Mouse (Mus musculus) kidney, postnatal 10 days (tissue): ENCODE measurements at regions not wholly inside any gene's neighbourhood (a gene's known extent, or its start where the extent isn't known, plus 50 kb on each side); places are given as distances from the start of the nearest gene placed in this dataset.

ENCODE experiments used
- DNase-seq: peaks from one replicate; pipeline ENCODE4 v3.0.0; 2021; ENCODE audit warnings: mixed read lengths

DNA sequence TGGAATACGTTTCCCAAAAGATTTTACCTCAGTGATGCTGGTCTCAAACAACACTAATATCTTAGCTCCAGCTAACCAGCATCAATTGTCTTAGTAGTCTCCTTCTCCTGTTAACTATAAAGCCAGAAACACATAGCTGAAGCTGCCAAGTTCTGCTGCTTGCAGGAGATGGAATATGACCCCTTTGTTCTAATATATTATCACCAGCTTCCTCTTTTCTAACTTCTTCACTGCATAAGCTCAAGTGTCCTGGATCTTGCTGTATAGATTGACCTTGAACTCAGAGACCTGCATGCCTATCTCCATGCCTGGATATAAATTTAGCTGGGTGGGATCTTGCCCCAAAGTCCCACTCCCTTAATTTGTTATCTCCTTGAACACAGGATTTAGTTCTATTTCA, 94.8 kb downstream of the Rbm46 start:
- no peak for DNase-seq

DNA sequence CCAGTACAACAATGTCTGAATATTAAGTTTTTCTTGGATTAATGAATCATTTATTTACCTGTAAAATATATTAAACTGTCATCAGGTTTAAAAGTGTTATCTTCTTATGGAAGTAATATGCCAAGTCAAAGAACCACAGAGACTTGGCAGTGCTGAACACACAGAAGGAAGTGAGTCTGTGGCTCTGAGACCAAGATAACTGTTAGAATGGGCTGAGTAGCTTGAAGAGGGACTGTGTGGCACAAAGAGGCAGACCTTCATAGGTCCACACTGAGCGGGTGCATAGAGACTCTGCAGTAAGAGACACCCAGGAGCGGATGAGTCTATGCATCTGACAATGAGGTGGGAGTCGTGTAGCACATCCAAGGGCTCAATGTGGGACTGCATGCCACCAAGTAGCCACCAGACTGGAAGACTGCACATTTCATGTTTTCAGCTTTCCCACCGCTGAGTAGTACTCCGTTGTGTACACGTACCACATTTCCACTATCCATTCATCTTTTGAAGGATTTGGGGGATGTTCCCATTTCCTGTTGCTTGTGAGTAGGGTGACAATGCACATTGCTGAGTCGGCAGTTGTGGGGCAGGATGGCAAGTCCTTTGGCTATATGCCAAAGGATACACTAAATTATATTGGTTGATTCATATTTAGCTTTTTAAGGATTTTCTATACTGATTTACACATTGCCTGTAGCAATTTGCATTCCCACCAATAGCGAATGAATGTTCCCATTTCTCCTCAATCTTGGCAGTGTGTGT, 105.6 kb downstream of the Rbm46 start:
- no peak for DNase-seq

DNA sequence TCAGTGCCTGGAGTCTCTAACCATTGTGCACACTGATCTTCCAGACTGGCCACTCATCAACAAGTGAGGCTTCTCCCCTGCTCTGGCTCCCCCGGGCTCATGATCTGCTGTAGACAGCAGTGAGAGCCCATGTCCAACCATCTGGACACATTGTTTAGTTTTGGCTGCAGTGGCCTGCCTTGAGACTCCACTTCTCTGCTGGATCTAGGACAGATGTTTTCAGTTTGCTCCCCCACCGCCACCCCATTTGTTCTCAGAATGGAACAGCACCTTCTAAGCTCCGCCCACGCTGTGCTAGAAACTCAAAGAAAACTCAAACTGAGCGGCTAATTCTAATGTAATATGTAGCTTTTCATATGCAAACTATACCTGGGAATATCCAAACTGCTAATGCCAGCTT, 108.8 kb downstream of the Rbm46 start:
- DNase-seq, result no peak

DNA sequence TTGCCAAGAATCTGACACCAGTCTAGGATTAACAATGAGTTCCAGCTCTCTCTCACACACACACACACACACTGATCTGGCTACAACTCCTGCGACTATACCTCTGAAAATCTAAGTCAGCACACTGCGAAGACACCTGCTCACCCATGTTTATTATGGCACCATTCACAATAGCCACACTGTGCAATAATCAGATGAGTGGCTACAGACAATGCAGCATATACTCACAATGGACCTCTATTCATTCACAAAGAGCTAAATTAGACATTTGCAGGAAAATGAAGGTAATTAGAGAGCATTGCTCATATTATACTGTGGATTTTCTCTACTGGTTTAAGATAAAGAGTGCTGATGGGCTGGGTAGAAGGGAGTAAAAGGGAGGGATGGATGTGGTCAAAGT, 116.3 kb downstream of the Rbm46 start:
- no peak for DNase-seq

DNA sequence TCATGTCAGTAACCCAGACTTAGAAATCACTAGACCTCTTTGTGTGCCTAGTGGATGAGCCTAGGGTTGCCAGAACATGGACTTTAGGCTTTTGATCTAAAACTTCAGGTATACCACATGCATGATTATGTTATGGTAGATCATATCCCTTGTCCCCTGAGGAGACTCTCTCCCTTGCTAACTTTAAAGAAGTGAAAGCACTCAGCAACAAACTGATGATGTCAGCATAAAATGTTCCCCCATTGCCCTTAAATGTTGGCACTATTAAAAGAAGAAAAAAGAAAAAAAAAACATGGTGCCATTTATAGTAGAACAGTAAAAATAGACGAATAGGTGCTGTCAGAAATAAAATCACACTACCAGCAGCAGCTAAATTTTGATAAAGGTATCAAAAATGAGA, 117.3 kb downstream of the Rbm46 start:
- no peak for DNase-seq

DNA sequence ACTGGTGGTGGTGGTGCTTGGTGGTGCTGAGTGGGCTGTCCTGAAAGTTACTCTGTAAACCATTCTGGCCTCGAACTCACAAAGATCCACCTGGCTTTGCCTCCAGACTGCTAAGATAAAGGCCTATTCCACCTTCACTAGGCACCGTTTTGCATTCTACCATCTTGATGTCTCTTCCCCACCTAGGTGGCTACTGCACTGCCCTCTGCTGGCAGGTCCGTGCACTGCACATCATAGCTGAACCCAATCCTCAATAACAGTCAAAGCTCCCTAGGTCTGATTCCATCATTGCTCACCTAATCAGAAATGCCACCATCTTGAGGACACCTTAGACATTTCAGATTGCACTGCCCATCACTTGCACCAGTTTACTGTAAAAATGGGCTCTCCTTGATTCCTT, 150.7 kb downstream of the Rbm46 start:
- DNase-seq, result peak; percentile 67

DNA sequence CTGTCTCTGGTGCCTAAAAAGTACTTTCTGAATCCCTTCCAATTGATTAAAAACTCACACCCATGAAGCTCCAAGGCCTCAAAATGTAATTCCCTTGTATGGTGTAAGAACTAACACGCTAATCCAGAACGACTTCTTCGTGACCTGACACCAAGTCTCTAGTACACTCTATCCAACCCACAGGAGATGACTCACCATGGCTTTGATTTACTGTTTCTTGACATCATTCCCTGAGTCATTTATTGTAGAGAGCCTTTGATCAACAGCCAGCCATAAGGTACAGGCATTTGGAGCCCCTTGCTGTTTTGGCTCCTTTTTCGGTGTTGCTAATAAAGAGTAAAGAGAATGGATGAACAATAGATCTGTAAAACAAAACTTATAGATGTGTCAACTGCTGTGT, 159.7 kb upstream of the Npy2r start:
- no peak for DNase-seq

DNA sequence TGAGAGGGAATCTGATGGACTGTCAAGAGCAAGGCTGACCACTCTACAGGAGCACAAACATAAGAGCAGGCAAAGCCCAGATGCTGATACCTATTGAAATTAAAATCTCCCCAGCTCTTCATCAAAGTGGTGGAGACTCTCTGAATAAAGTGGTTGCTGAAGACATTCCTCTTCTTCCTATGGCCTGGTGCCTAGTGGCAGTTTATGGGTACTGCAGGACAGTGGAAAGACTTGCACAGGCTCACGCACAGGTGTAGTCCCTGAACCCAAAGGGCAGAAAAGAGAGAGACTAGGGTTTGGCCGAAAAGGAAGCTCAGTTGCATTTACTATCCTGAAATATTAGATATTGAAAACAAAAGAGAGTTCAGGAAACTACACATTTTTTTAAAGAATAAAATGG, 144.2 kb upstream of the Npy2r start:
- no peak for DNase-seq

DNA sequence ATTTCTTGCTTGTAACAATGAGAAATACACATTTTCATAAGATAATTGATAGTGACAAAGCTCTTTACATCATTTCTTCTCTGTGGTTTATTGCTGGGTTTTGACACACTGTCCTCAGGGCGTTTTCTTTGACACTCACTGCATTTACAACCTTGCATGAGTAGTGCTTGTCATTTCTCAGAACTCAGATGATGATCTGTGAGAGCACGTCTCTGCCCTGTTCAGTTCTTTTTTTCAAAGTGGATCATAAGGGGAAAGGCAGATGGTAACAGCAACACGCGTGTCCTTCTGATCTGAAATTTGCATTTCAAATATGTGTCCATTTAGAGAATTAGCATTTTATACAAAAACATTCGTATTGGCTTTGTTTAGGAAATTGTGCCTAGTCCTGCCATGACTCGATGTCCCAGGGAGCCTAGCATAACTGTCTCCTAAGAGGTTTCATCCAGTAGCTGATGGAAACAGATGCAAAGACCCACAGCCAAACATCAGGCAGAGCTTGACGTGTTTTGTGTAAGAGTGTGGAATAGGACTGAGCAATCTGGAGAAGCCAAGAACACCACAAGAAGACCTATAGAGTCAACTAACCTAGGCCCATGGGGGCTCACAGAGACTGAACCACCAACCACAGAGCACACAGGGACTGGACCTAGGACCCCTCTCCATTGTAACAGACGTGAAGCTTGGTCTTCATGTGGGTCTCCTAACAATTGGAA, 108.4 kb upstream of the Npy2r start:
- DNase-seq, result no peak

DNA sequence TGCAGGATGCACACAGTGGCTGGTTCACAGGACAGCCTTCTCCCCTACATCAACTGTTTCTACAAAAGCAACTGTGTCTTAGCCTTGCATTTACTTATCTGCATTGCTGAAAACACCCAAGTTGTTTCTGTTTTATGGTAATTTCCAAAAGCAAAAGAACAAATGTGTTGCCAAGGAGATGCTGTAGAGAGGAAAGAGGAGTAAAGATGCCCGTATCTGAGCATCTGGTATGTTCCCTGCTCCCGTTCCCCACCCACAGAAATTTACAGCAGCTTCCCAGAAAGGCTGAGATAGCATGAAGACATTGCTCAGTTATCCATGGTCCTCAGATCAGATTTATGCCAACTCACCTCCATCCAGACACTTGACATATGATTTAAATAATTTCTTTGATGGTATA, 104.5 kb upstream of the Npy2r start:
- DNase-seq, result no peak

DNA sequence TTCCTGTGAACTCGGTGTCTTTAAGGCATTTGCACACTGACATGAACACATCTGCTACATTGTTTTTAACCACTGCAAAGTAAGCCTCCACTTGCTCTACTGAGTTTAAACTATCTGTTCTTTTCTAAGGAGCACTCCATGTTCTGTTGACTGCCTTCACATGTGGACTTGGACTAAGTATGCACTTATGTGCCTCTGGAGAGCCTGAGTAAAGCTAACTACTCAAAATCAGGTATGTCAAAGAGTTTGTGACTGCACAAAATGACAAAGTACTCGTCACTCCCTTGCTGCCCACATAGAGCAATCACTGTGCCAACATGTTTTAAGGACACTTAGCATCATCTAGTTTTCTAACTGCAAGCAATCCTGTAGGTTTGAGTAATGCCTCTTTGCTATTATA, 92.2 kb upstream of the Npy2r start:
- DNase-seq, result no peak

DNA sequence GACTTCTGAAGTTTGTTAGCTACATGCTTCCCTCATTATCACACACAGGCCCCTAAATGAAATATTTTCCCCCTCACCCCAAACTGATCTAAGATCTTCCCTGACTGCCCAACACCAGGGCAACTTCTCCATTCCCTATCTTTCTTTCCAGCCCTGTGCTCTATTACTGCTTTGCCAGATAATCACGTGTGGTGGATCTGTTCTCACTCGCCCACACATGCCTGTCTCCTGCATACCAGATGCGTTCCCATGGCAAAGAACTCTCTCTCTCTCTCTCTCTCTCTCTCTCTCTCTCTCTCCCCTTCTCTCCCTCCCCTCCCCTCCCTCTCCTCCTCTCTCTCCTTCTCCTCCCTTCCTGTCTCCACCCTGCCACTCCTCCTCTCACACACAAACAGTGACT, 88.8 kb upstream of the Npy2r start:
- no peak for DNase-seq

DNA sequence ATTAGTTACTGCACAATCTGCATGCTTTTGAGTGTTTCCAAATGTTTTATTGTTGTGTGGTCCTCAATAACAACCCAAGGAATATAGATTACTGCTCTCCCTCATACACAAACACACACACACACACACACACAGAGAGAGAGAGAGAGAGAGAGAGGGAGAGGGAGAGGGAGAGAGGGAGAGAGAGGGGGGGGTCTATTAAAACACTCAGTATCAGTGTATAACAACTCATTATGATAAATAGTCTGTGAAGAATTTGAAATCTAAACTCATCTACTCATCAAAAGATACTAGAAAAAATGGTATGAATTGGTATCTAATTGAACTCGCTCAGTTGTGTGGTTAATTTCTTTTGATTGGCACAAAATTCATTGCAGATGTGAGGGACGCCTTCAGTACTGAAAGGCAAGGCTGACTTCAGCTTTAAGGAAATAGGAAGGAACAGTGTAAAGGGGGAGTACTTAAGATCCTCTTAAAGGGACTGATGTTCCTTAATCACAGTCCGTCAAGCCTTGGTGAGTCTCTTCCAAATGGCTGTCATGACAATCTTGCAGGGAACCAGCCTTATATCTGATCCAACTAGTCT, 72.6 kb upstream of the Npy2r start:
- DNase-seq, result no peak

DNA sequence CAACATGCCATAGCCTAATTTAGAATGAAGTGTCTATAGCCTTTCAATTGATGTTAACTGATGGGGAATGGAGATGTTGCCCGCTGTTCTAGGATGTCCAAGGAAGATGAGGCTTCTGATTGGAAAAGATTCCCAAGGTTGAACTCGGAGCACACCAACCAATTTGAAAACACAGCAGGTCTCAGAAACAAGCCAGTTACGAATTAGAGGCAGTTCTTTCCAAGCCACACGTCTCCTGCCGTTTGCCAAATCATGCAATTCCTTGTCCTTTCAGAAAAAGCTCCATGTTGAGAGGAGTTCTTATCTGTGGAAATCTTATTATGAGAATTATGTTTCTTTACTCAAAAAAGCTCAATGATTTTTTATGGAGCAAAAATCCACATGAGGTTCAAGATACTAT, 71.5 kb upstream of the Npy2r start:
- DNase-seq, result no peak

DNA sequence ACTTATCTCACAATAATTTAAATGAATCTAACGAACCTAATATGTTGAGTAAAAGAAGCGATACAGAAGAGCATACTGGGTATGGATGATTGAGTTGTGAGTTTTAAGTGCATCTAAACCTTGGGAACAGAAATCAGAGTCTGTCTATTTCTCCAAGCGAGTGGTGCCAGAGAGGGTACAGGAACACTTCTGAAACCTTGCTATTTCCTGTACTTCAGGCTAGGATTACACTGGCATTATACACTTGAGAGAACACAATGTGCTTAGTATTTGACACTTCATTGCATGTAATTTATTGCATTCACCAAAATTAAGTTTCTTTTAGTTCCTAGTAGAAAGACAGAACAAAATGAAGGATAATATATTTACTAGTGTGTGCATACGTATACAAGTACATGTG, 54.0 kb upstream of the Npy2r start:
- DNase-seq, result no peak

DNA sequence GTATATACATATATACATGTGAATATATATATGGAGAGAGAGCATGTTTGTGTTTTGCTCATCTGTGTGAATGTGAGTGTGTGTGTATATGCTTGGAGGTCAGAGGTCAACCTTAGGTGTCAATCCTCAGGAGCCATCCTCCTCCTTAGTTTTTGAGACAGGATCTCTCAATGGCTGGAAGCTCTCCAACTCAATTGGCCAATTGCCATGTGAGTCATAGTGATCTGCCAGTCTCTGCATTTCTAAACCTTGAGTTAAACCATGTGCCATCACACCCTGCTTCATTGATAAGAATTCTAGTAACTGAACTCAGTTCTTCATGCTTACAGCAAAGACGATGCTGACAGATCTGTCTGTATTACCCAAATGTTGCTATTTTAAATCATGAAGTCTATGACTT, 50.8 kb upstream of the Npy2r start:
- no peak for DNase-seq
